Mouse (Mus musculus) layer of hippocampus, postnatal 14 days (tissue): ENCODE measurements around the gene Mkrn2. TPM values are rescaled to one million over a fixed set of nuclear protein-coding genes. Genes with fewer than 3 reads are reported as not detected.

ENCODE experiments used
- DNase-seq, 2 experiments: peaks; one replicate each; pipeline ENCODE4 v3.0.0; 2021 to 2022; ENCODE audit warnings: low spot score in 2 of 2, mixed read lengths in 1 of 2
- long read RNA-seq, 2 experiments: library from polyadenylated mRNA; stranded (forward); transcript quantifications; one replicate each; pipeline ENCODE4 v2.0.0; 2021
- total RNA-seq, 2 experiments: library from RNA; stranded (reverse); gene quantifications; 2 replicates each; pipeline ENCODE4 v1.2.3; 2021

Mkrn2 gene
- 10 to 100 TPM; 33.5 to 37.0 TPM for total RNA-seq
- long read RNA-seq, experiment 1, full-length matches to known transcripts, result 18 of 24 reads
- long read RNA-seq, experiment 1, partial matches to known transcripts, result 2 of 24 reads
- long read RNA-seq, experiment 1, other reads (novel, unspliced or antisense), result 4 of 24 reads
- long read RNA-seq, experiment 2, full-length matches to known transcripts, result 17 of 20 reads
- long read RNA-seq, experiment 2, partial matches to known transcripts, result 1 of 20 reads
- long read RNA-seq, experiment 2, other reads (novel, unspliced or antisense), result 2 of 20 reads

DNA sequence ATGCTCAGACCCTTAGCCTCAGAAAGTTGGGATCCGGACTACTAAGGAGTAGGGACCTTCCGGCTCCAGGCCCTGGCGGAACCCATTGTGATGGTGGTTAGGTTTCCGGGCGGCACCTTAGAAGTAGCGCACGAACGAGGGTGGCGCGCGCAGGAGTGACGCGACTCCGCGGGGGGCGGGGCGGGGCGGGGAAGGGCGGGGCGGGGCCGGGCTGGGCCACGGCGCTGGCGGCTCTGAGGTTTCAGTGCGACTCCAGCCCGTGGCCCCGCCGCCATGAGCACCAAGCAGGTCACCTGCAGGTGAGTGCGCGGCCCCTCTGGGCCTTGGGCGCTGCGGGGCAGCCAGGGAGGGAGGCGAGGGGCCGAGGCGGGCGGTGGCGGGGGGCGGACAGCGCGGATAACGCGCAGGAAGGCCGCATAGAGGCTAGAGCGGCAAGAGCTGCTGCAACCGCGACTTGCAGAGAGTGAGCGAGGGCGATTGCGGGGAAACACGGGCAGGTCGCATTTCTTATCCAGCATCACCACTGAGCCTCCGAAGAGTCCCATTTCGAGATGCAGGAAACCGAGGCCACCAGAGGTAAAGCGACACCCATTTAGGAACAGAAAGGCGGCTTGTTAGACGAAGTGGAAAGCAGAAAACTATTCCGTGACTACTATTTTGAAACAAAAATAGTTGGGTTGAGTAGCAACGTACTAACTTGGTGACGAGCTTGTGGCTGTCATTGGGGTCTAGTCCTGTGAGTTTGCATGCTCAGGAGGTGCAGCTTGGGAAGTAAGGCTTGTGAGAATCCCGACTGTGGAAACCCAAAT lies at the start of gene Mkrn2:
Gene Mkrn2, plus strand, starts transcription at position 188 of the 809 bp plus-strand sequence.
- DNase-seq, result peak; percentile 81 to 83

DNA sequence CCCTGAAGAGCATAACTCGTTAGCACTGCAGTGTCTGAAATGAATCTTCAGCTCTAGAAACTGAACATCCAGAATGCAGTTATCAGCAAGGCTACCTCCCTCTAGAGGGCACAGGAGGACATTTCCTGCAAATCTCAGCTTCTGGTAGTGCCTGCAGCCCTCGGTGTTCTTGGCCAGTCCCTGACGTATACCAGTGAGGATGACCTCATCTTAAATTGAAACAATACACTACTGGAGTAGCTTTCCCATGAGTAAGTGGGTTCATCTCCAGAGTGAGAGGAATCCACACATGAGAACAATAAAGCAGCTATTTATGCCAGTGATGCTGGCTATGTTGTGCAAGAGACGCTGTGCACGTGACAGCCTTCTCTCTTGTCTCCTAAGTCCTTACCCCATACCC lies 46.2 kb upstream of the Mkrn2 start:
- DNase-seq, result no peak

DNA sequence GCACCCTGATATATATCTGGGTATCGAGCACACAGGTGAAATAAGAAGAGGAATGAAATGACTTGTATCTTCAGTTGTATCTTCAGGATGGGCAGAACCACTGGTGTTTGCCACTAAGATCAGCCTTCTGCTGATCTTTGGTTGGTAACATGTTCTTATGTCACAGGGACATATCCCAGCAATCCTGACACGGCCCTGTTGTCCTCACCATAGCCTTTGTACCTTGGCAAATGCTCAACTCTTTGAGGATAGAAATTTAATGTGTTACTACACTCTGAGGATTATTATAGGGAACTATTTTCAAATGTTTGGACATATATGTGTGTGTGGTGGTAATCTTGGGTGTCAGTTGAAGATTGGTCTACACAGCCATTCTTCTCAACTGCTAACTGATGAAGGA lies 43.5 kb upstream of the Mkrn2 start:
- no peak for DNase-seq

DNA sequence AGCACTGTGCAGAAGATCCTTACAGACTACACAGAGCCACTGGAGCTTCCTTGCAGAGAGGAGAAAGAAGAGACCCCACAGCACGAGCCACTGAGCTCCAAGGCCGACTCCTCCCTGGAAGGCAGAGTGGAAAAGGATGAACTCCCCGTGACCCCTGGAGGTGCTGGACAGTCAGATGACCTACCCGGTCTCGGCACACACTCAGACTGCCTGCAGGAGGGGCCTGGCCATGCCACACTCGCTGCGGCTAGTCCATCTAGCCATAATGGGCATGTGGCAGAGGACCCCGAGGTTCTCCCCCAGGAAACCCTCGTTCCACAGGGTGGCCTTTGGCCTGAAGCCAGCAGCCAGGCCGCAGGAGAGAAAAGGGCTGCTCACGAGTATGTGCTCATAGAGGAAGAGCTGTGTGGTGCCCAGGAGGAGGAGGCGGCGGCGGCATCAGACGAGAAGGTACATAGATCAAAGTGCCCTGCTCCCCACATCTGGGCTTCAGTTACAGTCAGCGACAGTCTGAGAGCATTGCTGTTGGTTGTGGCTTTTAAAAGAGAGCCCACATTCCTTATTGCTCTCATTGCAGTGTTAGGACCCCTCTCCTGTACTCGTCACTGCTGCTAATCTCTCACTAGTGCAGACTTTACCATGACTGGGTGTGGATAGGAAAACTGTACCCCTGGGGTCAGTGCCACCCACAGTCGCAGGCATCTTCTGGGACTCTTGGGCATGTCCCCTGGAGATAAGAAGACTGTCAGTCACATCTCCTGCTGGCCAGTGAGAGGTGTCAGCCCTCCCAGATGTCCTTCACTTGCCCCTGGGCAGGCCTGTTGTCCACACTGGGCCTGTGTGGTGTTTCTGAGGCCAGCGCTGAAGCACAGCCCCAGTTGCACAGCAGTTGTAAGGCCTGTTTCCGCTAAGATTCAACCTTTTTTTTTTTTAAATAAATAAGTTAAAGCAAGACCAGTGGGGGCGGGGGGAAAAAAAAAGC lies 41.8 kb upstream of the Mkrn2 start:
- DNase-seq, result no peak

DNA sequence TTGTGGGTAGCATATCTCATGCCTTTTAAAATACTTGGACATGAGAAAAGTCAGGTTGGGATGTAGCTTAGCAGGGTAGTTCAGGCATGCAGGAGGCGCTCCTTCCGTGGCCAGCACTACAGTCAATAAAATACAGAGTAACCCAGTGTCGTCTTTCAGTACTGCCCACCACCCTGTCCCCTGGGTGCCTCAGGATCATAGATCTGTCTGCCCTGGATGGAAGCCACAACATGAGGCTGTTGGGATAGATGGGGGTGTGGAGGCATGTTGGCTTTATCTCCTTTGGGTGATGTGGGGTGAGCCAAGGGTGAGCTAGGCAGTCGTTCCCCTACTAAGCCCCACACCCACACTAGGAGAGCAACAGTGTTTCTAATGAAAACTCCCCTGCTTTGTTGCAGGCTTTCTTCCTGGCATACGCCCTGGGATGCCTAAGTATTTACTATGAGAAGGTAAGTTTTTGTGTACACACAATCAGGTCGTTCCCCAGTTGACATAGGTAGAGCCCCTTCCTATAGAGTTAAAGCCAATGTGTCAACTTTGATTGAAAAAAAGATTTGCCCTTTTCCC lies 36.1 kb upstream of the Mkrn2 start:
- no peak for DNase-seq

DNA sequence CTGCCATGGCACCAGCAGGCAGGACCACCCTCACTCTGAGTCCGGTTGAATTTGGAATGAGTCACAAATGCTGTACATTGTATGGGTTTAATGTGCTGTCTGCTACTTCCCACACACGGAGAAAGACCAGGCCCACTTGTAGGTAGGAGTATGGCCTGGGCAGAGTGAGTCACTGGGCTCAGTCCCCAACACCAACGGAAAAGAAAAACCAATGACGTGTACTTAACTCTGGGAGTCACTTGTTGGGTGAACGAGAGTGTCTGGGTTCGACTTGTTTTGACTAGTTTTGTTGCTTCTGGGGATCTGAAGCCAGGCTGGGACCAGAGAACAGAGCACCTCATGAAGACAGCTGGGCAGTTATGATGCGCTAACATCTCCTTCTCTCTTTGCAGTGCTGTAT lies 27.5 kb upstream of the Mkrn2 start:
- no peak for DNase-seq

DNA sequence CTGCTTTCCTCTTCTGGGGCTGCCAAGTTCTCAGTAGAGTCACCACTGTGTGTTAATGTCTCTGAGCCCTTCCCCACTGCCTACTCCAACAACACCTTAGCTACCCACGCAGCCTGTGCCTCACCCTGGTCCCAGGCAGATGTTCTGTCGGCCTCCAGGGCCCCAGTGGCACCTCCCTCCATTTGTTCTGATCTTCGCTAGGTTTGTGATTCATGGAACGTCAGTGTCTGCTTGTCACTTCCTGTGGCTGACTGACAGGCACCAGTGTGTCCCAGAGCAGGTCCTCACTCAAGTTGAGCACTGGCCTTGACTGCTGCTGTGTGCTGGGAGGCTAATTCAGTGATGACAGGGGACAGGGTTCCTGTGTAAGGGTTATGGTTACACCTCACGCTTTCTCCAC lies 24.3 kb upstream of the Mkrn2 start:
- DNase-seq, result no peak

DNA sequence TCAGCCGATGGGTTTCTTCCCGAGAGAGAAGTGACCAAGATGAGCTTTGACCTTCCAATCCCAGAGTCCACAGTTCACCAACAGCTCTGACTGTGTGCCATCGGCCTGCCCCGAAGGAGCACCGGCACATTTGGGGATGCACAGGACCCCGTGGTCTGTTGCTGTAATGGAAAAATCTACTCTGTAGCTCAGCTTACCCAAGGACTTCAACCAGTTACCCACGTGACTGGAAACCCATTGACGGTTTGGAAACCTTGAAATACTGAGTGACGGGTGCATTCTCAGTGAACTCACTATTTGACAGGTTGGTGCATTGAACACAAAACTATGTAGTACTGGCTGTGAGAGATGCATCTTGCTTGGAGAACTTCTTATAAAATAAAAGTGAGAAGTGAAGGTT lies 23.8 kb upstream of the Mkrn2 start:
- no peak for DNase-seq

DNA sequence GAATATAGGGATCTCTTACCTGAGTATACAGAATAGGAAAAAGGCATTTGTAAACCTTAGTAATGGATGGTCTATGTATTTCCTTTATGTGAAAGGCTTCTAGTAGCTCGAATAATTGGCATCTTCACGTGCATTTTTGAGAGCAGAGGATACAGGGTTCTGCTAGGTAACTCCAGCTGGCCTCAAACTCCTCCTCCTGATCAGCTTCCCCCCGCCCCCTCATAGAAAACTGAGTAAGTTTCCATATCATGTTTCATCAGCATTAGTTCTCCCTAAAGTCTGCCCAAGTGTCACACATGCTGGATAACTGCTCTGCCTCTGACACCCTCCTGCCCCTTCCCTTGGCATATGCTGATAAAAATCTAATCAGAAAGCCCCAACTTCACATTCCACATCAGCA lies 20.9 kb upstream of the Mkrn2 start:
- no peak for DNase-seq

DNA sequence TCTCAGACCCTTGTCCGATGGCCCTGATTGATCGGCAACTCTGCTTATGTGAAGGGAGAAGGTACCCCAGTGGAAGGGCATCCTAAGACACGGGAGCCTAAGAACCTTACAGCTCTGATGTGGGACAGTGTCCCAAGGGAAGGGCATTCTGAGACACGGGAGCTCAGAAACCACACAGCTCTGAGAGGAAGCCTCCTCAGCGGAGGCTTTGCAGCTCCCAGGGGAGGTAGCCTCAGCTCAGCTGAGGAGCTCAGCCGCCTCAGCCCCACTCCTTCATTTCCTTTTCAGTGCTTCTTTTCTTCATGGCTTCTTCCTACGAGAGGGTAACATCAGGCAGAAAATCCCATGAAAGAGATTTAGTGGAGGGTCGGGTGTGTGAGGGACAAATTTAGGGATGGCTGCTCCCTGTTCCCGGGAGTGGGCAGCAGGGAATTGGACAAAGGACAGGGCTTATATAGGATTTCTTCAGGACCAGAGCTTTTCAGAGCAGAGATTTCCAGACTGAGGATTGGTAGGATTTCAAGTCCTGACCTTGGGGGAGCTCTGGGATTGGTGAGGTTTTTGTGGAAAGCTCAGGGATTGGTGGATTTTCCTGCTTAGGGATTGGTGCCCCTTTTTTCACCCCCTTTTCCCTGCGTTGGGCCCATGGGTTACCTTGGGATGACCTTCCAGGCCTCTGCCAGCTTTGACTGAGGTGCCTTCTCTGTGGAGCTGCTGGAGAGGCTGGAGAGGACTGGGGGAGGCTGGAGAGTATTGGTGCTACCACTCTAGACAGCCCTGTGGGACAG lies 19.2 kb upstream of the Mkrn2 start:
- DNase-seq, result no peak

DNA sequence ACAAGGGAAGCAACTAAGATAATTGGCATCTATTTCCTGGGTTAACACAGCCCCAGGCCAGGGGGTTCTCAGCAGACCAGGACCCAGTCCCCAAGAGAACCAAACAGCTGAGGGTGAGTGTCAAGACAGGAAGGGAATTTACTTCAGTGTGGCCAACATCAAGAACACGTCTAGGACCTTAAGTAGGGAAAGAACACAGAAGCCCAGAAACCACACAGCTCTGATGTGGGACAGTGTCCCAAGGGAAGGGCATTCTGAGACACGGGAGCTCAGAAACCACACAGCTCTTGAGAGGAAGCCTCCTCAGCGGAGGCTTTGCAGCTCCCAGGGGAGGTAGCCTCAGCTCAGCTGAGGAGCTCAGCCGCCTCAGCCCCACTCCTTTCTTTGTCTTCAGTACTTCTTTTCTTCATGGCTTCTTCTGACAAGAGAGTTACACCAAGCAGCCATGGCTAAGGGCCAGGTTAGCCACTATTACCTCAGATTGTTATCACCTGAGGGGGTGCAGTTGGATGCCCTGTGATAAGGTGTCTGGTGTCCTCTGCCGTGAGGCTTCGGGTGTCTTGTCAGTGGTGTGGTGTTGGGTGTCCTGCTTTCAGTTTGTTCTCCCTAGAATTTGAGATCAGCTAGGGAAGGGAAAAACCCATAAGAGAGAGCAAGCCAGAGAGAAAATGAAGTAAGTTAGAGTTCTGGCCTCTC lies 18.1 kb upstream of the Mkrn2 start:
- DNase-seq, result no peak

DNA sequence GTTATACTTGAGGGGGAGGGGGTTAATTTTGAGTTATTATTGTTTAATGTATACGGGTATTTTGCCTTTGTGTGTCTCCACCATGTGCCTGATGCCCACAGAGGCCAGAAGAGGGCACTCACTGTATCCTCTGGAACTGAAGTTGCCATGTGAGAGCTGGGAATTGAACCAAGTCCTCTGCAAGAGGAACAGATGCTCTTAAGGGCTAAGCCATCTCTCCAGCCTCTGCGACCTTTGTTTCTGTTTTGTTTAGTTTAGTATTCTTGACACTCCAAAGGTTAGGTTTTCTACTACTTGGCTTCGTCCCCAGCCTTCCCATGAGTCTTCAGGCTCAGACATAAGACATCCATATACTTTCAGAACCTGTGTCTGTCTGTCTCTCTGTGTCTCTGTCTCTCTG lies 17.5 kb upstream of the Mkrn2 start:
- DNase-seq, result no peak

DNA sequence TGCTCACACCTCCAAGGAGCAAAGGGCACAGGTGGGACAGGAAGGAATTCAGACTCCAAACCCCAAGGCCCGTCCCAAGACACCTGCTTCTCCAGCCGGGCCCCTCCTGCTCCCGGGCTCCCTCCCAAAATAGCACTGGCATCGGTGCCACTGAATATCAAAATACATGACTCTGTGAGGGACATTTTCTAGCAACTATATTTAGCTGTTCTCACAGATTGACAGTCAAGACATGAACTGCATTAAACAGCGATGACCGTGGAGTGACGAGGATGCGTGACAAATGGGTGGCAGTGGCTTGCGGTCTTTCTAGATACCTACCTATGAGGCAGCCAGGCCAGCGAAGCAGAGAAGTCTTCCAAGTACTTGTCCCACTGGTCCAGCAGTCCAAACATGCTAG lies 15.4 kb upstream of the Mkrn2 start:
- DNase-seq, result no peak

DNA sequence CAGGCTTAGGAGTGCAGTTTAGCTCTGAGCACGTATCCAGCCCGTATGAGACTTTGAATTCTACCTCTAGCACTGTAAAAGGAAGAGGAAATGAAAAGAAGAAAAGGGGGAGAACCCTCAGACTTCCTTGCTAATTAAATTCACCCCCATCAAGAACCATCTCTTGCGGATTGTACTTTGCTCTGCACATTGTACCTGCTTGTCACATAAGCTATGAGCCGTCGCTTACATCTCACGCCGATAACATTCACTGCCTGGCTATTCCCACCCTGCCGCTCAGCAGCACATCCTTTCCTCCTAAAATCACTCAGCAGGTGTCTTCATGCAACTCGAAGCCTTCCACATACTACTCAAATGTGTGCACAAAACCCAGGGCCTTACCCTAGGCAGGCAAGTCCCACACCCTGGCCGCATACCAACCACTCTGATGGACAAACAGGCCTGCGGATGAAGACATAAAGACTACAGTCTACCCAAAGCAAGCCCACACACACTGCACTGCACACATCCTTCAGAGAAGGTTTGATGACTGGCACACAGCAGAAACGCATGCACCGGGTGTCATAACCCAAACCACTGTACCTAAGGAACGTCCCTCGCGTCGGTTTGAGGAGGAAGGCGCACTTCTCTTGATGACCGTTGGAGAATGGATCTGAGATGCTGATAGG lies 9.9 kb upstream of the Mkrn2 start:
- DNase-seq, result no peak

DNA sequence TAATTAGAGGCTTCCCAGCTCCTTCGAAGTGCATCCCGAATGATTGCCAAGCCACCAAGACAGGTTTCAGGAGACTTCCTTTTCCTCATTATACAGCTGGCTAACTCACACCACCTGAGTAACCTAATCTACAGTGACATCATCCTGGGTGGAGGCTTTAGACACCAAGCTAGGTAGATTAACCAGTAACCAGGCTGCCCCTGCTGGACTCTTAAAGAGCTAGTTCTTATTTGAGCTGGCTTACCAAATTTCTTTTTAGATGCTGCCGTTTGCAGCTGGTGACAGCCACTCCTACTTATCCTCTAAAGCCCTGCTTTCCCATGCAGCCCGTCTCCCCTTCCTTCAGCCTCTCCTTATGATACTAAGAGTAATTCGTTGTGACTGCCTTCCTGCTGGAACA lies 9.2 kb upstream of the Mkrn2 start, which contains the start of gene Mkrn2os:
Gene Mkrn2os, minus strand, starts transcription at position 119 of the 400 bp plus-strand sequence.
- DNase-seq, result no peak

DNA sequence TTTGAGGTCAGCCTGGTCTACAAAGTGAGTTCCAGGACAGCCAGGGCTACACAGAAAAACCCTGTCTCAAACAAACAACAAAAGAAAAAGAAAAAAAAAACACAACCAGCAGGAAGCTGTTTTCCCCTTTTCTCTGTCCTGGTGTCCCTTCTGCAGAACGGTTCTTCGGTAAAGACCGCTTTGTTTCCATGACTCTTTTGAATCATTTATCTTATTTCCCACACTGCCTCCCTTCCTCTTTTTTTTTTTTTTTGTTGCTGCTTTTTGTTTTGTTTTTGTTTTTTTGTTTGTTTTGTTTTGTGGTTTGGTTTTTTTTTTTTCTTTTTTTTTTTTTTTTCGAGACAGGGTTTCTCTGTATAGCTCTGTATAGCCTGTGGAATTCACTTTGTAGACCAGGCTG lies 8.4 kb upstream of the Mkrn2 start:
- no peak for DNase-seq

DNA sequence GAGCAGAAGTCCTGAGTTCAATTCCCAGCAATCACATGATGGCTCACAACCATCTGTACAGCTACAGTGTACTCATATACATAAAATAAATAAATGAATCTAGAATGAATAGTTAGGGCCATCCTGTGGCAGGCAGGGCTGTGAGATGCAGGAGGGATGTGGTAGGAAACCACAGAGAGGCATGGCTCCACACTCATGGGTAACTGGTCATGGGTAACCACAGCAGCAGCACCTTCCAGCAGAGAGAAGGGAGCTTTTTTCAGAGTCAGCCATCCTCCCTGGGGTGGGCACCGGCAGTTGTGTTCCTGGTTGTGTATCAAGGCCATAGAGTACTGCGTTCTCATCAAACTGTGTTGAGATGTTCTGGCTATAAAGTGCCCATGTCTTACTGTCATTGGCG lies 7.2 kb upstream of the Mkrn2 start:
- DNase-seq, result no peak

DNA sequence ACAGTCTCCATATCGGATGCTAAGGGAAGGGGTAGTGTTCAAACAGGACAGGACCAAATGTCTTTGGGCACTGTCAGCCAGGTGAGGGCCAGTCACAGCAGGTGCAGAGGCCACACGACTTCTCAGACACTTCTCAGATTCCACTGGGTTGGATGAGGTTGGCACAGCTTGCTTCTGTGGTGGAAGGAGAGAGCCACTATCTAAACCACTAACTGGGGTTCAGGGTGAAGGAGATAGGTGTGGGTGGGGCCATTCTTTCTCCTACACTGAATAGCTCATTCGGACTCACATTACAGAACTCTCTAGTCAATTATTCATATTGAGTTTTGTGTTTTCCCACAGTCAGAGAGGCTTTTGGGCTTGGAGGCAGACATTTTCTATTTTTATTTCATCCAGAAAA lies 6.0 kb upstream of the Mkrn2 start:
- no peak for DNase-seq

DNA sequence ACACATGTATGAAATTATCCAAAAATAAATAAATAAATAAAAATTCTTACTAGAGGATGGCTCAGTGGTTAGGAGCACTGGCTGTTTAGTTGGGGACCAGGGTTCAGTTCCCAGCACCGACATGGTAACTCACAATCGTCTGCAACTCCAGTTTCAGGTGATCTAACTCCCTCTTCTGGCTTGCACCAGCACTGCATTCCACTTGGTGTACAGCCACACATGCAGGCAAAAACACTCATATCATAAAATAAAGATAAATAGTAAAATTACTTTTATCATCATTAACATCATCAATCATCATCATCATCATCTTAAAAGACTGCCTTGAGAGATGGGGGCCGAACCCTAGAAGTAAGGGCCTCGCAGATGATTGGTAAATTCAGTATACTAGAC lies 384 bp upstream of the Mkrn2 start:
- no peak for DNase-seq
